Mouse (Mus musculus) thymus, postnatal 0 days (tissue): Measurements from ENCODE around the gene Nckap5l. TPM values are rescaled to one million over a fixed set of nuclear protein-coding genes. Genes with fewer than 3 reads are reported as not detected.
"Not testable (repeated sequence)": the region's sequence is repeated elsewhere in the genome, so short reads cannot be mapped to it uniquely, and the experiment has no call there.

Experiments
- DNase-seq: peaks from one replicate; pipeline ENCODE4 v3.0.0-alpha.2; 2015; ENCODE audit warnings: low spot score
- polyA plus RNA-seq: library from polyadenylated mRNA; unstranded; fragments of >200 nt; fragmentation: Nextera tagmentation; extraction: Ambion mirVana; gene quantifications from 2 replicates; pipeline ENCODE4 v1.2.1, GENCODE M21; 2015

Gene Nckap5l
- polyA plus RNA-seq, 1 experiment from 2014 or later, result 5.7 TPM

- DNase-seq, result no peak
Observed at GRCm38 (mm10) chr15:99469736-99470135, 12.2 kb upstream of the Nckap5l start.

GRCm38 (mm10) chr15:99469067-99469466 lies 11.5 kb upstream of the Nckap5l start:
- peak; percentile 80 for DNase-seq

- DNase-seq, result no peak
Observed at GRCm38 (mm10) chr15:99463194-99463593, 5.6 kb upstream of the Nckap5l start.

- peak; percentile 59 for DNase-seq
Observed at GRCm38 (mm10) chr15:99456963-99457605, 464 bp downstream of the Nckap5l start.

GRCm38 (mm10) chr15:99456338-99456962 lies 1.1 kb downstream of the Nckap5l start:
- DNase-seq, result no peak

- DNase-seq, result no peak
Observed at GRCm38 (mm10) chr15:99455415-99455814, 2.1 kb downstream of the Nckap5l start.

- DNase-seq, result no peak
Observed at GRCm38 (mm10) chr15:99454585-99455279, 2.8 kb downstream of the Nckap5l start.

- peak; percentile 53 for DNase-seq
Observed at GRCm38 (mm10) chr15:99453153-99453900, 4.2 kb downstream of the Nckap5l start.

- DNase-seq, result no peak
Observed at GRCm38 (mm10) chr15:99449751-99450280, 7.7 kb downstream of the Nckap5l start.

- peak; percentile 35 for DNase-seq
Observed at GRCm38 (mm10) chr15:99449131-99449750, 8.3 kb downstream of the Nckap5l start.

GRCm38 (mm10) chr15:99446136-99446535 lies 11.4 kb downstream of the Nckap5l start:
- not testable (repeated sequence) for DNase-seq

- DNase-seq, result no peak
Observed at GRCm38 (mm10) chr15:99445567-99445966, 12.0 kb downstream of the Nckap5l start.

- DNase-seq, result no peak
Observed at GRCm38 (mm10) chr15:99442358-99442757, 15.2 kb downstream of the Nckap5l start.

GRCm38 (mm10) chr15:99440816-99441457 lies 16.6 kb downstream of the Nckap5l start:
- no peak for DNase-seq

- DNase-seq, result no peak
Observed at GRCm38 (mm10) chr15:99440112-99440815, 17.3 kb downstream of the Nckap5l start.

GRCm38 (mm10) chr15:99438966-99439698 lies 18.4 kb downstream of the Nckap5l start:
- DNase-seq, result no peak

- no peak for DNase-seq
Observed at GRCm38 (mm10) chr15:99433913-99434312, 23.6 kb downstream of the Nckap5l start.

GRCm38 (mm10) chr15:99433081-99433718 lies 24.3 kb downstream of the Nckap5l start:
- DNase-seq, result no peak

GRCm38 (mm10) chr15:99431967-99432366 lies 25.6 kb downstream of the Nckap5l start:
- no peak for DNase-seq
